Mouse (Mus musculus): ENCODE data around the gene Polr3c.
"Not testable (repeated sequence)": the region's sequence is repeated elsewhere in the genome, so short reads cannot be mapped to it uniquely, and the experiment has no call there.

The Polr3c gene

GRCm38 (mm10) chr3:96675171-96675570, 52.3 kb downstream of the Polr3c start:
- no peak for DNase-seq

GRCm38 (mm10) chr3:96674442-96674841, 53.0 kb downstream of the Polr3c start:
- no peak for DNase-seq

GRCm38 (mm10) chr3:96673514-96673913, 53.9 kb downstream of the Polr3c start:
- no peak for DNase-seq

GRCm38 (mm10) chr3:96671519-96671918, 55.9 kb downstream of the Polr3c start:
- no peak for DNase-seq

- DNase-seq, result peak; percentile 91
Measured at GRCm38 (mm10) chr3:96669727-96670468, 57.5 kb downstream of the Polr3c start, which contains the start of gene Ankrd35. Gene Ankrd35, plus strand, starts transcription at chr3:96670131.

GRCm38 (mm10) chr3:96668424-96669067, 58.9 kb downstream of the Polr3c start:
- DNase-seq, result no peak

- peak; percentile 33 for DNase-seq
Measured at GRCm38 (mm10) chr3:96667316-96667715, 60.1 kb downstream of the Polr3c start.

- DNase-seq, result no peak
Measured at GRCm38 (mm10) chr3:96666916-96667315, 60.5 kb downstream of the Polr3c start.

GRCm38 (mm10) chr3:96665732-96666363, 61.6 kb downstream of the Polr3c start:
- not testable (repeated sequence) for DNase-seq

GRCm38 (mm10) chr3:96663432-96664239, 63.8 kb downstream of the Polr3c start:
- peak; percentile 91 for DNase-seq

GRCm38 (mm10) chr3:96662731-96663316, 64.6 kb downstream of the Polr3c start:
- no peak for DNase-seq
